Mouse (Mus musculus) brain, embryonic 18.5 days (tissue): ENCODE measurements around the gene Wdr46.
"Not testable (repeated sequence)": the region's sequence is repeated elsewhere in the genome, so short reads cannot be mapped to it uniquely, and the experiment has no call there.

Source experiments
- DNase-seq: peaks from one replicate; pipeline ENCODE4 v3.0.0-alpha.2; 2012; ENCODE audit warnings: low read depth, low spot score

The Wdr46 gene

GRCm38 (mm10) chr17:33979512-33980050, 39.1 kb downstream of the Wdr46 start:
- DNase-seq: no peak

- no peak for DNase-seq
Observed at GRCm38 (mm10) chr17:33980181-33981035, 39.9 kb downstream of the Wdr46 start.

- peak; percentile 90 for DNase-seq
Observed at GRCm38 (mm10) chr17:33981192-33981909, 40.9 kb downstream of the Wdr46 start.

GRCm38 (mm10) chr17:33982136-33982535, 41.7 kb downstream of the Wdr46 start:
- not testable (repeated sequence) for DNase-seq

GRCm38 (mm10) chr17:33991788-33992664, 51.6 kb downstream of the Wdr46 start:
- peak; percentile 28 for DNase-seq

- no peak for DNase-seq
Observed at GRCm38 (mm10) chr17:33994959-33995358, 54.5 kb downstream of the Wdr46 start.

- no peak for DNase-seq
Observed at GRCm38 (mm10) chr17:33995651-33996050, 55.2 kb downstream of the Wdr46 start.

- DNase-seq: not testable (repeated sequence)
Observed at GRCm38 (mm10) chr17:33997025-33997424, 56.6 kb downstream of the Wdr46 start.

GRCm38 (mm10) chr17:33998697-33999096, 58.2 kb downstream of the Wdr46 start:
- DNase-seq: not testable (repeated sequence)
